Mouse (Mus musculus): ENCODE data around the gene Mrpl43.

- TF ChIP-seq CTCF (IDR thresholded peaks at IDR 0.05; ENCODE audit: control insufficient read depth, insufficient read depth, insufficient replicate concordance, low read depth, low read length), result no peak
- TF ChIP-seq POLR2A (IDR thresholded peaks at IDR 0.05; ENCODE audit: control insufficient read depth, low read depth, low read length), result no peak
These were observed 13.5 kb downstream of the Mrpl43 start for GRCm38 (mm10) chr19:44992712-44993111.
